Mouse (Mus musculus) lung, embryonic 14.5 days (tissue): ENCODE results near the gene Sgip1. TPM values are rescaled to one million over a fixed set of nuclear protein-coding genes. Genes with fewer than 3 reads are reported as not detected.

Source experiments
- ATAC-seq: fragments of 200-750 bp; cut with Nextera tagmentation; 2 replicates; pipeline ENCODE4 v1.8.0; 2017; ENCODE audit warnings: mild to moderate bottlenecking, moderate TSS enrichment, moderate library complexity; ENCODE audit not compliant: insufficient read depth
- DNase-seq: peaks from one replicate; pipeline ENCODE4 v3.0.0-alpha.2; 2015
- H3K27ac ChIP-seq: fragments of 300-500 bp; sonication (generic); 2 replicates; pipeline ENCODE4 v1.5.1; 2014; ENCODE audit warnings: low read depth, mild to moderate bottlenecking, moderate library complexity
- H3K27me3 ChIP-seq: fragments of 300-500 bp; sonication (generic); 2 replicates; pipeline ENCODE4 v1.6.1; 2014; ENCODE audit warnings: low read length, control low read depth; ENCODE audit not compliant: insufficient read depth
- H3K36me3 ChIP-seq: fragments of 300-500 bp; sonication (generic); 2 replicates; pipeline ENCODE4 v1.6.1; 2014; ENCODE audit warnings: control low read depth; ENCODE audit not compliant: insufficient read depth
- H3K4me1 ChIP-seq: fragments of 300-500 bp; sonication (generic); 2 replicates; pipeline ENCODE4 v1.6.1; 2014; ENCODE audit warnings: antibody characterized with exemption, control low read depth; ENCODE audit not compliant: insufficient read depth
- H3K4me2 ChIP-seq: fragments of 300-500 bp; sonication (generic); 2 replicates; pipeline ENCODE4 v1.6.1; 2014; ENCODE audit warnings: mild to moderate bottlenecking
- H3K4me3 ChIP-seq: fragments of 300-500 bp; sonication (generic); 2 replicates; pipeline ENCODE4 v1.5.1; 2014; ENCODE audit warnings: low read depth, low read length
- H3K9ac ChIP-seq: fragments of 300-500 bp; sonication (generic); 2 replicates; pipeline ENCODE4 v1.6.1; 2014
- H3K9me3 ChIP-seq: fragments of 300-500 bp; sonication (generic); 2 replicates; pipeline ENCODE4 v1.6.1; 2016; ENCODE audit warnings: low read depth, low read length, control low read depth
- CTCF ChIP-seq: IDR thresholded peaks from 2 replicates; pipeline ENCODE4 v1.5.1; 2016; ENCODE audit warnings: antibody characterized with exemption, low read depth
- WGBS: fragments of 180-500 bp; shearing (Covaris S2); extraction: QIAGEN DNeasy Blood & Tissue Kit; methylation state at CpG from one replicate; pipeline ENCODE4 v1.1.7; 2014; 5-methylcytosine and 5-hydroxymethylcytosine counted together
- polyA plus RNA-seq: library from polyadenylated mRNA; unstranded; fragments of >200 nt; fragmentation: Nextera tagmentation; extraction: Ambion mirVana; gene quantifications from 2 replicates; pipeline ENCODE4 v1.2.1, GENCODE M21; 2014

Gene Sgip1
- polyA plus RNA-seq, 1 experiment from 2014 or later, result 6.9 TPM

DNA sequence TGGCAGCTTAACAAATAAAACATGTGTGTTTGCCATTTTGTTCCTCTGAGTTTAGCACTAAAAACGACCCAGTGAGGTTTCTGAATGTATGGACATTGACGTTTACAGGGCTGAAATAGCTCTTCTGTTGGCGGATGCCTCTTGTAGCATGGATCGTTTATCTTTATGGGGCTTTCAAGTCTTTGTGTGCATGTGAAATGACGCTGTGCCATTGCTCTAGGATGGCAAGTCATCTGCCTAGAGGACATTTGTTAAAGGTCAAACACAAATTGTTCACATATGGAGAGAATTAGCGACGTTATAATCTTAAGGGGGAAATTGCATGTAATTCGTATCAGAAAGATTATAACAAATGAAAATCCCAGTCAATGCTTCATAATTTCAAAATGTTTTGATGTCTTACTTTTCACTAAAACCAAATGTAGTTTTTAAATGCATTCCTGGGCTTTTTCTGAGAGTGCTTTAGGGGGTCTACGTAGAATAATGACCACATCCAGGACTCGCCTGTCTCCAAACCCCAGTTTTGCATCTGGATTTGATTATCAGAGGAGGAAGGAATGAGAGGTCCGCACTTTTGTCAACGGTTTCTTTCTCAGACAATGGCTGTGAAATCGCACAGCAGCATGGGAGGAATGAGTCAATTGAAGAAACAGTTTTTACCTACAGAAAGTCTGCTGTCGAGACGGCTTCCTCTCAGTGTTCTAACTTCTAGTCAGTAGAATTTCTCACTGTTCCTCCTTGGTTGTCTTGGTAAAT, 264.3 kb downstream of the Sgip1 start:
- Histone ChIP-seq H3K27me3 (no peaks in the 10 kb centered on the region), H3K27ac (no peak overlapping the region), H3K4me2 (no peak overlapping the region), H3K9ac (no peak overlapping the region), H3K4me3 (no peak overlapping the region), H3K4me1 (peaks cover 10% of the 10 kb centered on the region), H3K36me3 (no peaks in the 10 kb centered on the region), H3K9me3 (no peaks in the 10 kb centered on the region)
- WGBS, result 59% methylated on average over 15 of the region's 15 CpGs
- TF ChIP-seq CTCF, result no peak
- ATAC-seq (no peak), DNase-seq (no peak)

DNA sequence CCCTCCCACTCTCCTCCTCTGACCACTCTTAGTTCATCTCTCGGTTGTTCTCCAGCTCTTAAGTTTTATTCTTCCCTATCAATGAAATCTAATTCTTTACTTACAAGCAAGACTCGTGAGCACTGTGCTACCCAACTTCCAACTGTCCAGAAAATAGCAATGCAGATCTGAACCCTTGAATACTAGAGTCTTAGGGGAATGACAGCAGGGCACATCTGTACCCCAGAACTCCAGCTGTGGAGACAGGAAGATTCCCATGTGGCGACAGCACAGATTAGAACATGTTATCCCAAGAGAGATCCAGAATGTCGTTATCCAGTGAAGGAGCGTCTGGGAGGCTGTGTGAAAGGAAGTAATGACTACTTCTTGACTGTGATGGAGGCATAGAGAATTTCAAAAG, 265.2 kb downstream of the Sgip1 start:
- Histone ChIP-seq H3K4me1 (peaks cover 10% of the 10 kb centered on the region), H3K27ac (no peak overlapping the region), H3K9ac (no peak overlapping the region), H3K4me3 (no peak overlapping the region), H3K9me3 (no peaks in the 10 kb centered on the region), H3K27me3 (no peaks in the 10 kb centered on the region), H3K36me3 (no peaks in the 10 kb centered on the region), H3K4me2 (no peak overlapping the region)
- TF ChIP-seq CTCF, result no peak
- 71% methylated on average over 5 of the region's 5 CpGs for WGBS
- ATAC-seq, result no peak
- DNase-seq, result no peak

DNA sequence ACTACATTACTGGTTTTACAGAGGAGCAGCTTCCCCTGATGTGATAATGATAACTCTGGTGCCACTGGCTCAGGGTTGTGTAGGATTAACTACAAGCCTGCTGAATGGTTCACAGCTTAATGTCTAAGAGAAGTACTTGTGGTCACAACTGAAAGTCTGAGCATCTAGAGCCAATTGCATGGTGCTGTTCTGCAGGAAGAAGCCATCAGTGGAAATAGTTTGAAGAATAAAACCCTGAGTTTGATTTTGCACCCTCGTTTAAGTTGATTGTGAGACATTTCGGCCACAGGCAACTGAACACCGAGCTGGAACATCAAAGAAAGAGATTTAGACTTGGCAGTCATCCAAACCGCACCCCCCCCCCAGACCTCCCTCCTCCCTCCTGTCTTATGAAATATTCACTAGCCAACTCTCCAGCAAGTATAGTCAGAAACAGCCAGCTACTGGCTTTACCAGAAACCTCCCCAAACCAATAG, 265.9 kb downstream of the Sgip1 start:
- TF ChIP-seq CTCF, result no peak
- no peak overlapping the region for H3K27ac ChIP-seq
- H3K4me1 ChIP-seq, result peaks cover 10% of the 10 kb centered on the region
- no peaks in the 10 kb centered on the region for H3K9me3 ChIP-seq
- no peak overlapping the region for H3K4me2 ChIP-seq
- H3K4me3 ChIP-seq, result no peak overlapping the region
- peak; percentile 54 for DNase-seq
- no peaks in the 10 kb centered on the region for H3K36me3 ChIP-seq
- H3K9ac ChIP-seq, result no peak overlapping the region
- H3K27me3 ChIP-seq, result no peaks in the 10 kb centered on the region
- WGBS, result 16% methylated on average over 4 of the region's 4 CpGs
- ATAC-seq, result peak; percentile 62; the same call in 1 of the 2 replicates

DNA sequence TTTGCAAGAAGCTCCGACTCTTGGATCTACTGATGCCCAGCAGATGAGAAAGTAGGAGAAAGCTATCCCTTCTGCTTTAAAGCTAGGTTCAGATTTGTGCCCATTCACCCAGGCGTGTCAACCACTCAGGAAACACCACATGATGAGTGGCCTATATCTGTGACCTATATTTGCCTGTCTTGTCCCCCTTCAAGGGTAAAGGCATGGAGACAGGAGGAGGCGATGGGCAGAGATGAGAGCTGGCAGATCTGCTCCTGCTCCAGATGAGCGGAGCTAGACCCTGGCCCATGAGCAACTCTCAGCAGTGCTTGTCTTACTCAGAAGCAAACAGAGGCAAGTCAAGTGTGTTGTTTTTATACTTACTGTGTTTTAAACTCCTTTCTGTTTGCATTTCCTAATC, 269.6 kb downstream of the Sgip1 start:
- Histone ChIP-seq H3K36me3 (no peaks in the 10 kb centered on the region), H3K9ac (no peak overlapping the region), H3K9me3 (no peaks in the 10 kb centered on the region), H3K27ac (no peak overlapping the region), H3K4me1 (peaks cover 10% of the 10 kb centered on the region), H3K4me2 (no peak overlapping the region), H3K4me3 (no peak overlapping the region), H3K27me3 (no peaks in the 10 kb centered on the region)
- WGBS, result 86% methylated on average over 4 of the region's 4 CpGs
- ATAC-seq (no peak), DNase-seq (no peak)
- TF ChIP-seq CTCF, result no peak

DNA sequence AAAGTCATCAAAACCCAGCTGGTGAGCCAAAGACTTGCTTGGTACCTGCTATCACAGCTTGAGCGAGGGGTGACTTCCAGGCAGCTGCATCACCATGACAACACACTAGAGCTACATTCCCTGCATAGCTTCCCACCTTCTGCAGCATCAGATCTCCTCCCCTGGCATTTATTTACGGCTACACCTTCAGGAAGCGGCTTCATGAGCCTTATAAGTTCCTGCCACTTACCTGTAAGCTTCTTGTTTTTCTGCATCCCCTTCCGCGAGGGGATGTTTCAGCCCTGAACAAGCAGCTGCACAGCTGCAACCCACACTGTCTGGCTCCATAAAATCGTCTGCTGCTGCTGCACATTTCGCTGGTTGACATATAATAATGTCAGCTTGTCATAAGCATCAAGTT, 270.7 kb downstream of the Sgip1 start:
- Histone ChIP-seq H3K27me3 (no peaks in the 10 kb centered on the region), H3K9me3 (no peaks in the 10 kb centered on the region), H3K4me2 (no peak overlapping the region), H3K36me3 (no peaks in the 10 kb centered on the region), H3K4me1 (peaks cover 7% of the 10 kb centered on the region), H3K4me3 (no peak overlapping the region), H3K27ac (no peak overlapping the region), H3K9ac (no peak overlapping the region)
- DNase-seq (no peak), ATAC-seq (no peak)
- WGBS, result 22% methylated on average over 7 of the region's 7 CpGs
- TF ChIP-seq CTCF, result no peak

DNA sequence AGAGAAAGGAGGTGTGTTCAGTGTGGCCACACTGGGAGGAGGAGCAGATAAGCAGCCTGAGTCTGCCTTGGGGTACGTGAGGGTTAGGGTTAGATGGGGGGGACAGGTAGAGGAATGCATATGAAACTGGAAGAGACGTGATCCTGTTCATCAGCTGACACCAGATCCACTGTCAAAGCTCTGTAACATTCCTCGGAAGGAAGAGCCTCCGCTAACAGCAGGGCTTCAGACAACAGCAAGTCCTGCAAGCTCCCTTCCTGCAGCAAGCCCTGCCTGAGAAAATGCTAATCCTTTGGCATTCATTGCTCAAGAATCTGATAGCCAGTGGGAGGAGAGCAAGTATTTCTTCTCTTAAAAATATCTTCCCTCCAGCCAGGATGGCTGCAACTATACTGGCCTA, 272.4 kb downstream of the Sgip1 start:
- no peak overlapping the region for H3K9ac ChIP-seq
- ATAC-seq, result peak; percentile 38; the same call in 1 of the 2 replicates
- H3K4me3 ChIP-seq, result no peak overlapping the region
- no peaks in the 10 kb centered on the region for H3K4me1 ChIP-seq
- no peak overlapping the region for H3K27ac ChIP-seq
- peak; percentile 37 for DNase-seq
- no peak overlapping the region for H3K4me2 ChIP-seq
- H3K36me3 ChIP-seq, result no peaks in the 10 kb centered on the region
- TF ChIP-seq CTCF, result no peak
- 12% methylated on average over 4 of the region's 4 CpGs for WGBS
- H3K9me3 ChIP-seq, result no peaks in the 10 kb centered on the region
- no peaks in the 10 kb centered on the region for H3K27me3 ChIP-seq

Other genes with a start within 250 kb of the Sgip1 start
- 0.69 and 1.3 TPM in 2 replicates for gene Tctex1d1, start 237.3 kb downstream of the Sgip1 start, polyA plus RNA-seq